Mouse (Mus musculus) left cerebral cortex, adult 9 months (tissue): ENCODE measurements at regions not wholly inside any gene's neighbourhood (a gene's known extent, or its start where the extent isn't known, plus 50 kb on each side); places are given as distances from the start of the nearest gene placed in this dataset.

Experiments used
- DNase-seq, 2 experiments: peaks; one replicate each; pipeline ENCODE4 v3.0.0; 2022; ENCODE audit warnings: low spot score in 2 of 2

GRCm38 (mm10) chr10:67608033-67608432 lies 59.3 kb upstream of the Ado start:
- DNase-seq, result no peak

DNA sequence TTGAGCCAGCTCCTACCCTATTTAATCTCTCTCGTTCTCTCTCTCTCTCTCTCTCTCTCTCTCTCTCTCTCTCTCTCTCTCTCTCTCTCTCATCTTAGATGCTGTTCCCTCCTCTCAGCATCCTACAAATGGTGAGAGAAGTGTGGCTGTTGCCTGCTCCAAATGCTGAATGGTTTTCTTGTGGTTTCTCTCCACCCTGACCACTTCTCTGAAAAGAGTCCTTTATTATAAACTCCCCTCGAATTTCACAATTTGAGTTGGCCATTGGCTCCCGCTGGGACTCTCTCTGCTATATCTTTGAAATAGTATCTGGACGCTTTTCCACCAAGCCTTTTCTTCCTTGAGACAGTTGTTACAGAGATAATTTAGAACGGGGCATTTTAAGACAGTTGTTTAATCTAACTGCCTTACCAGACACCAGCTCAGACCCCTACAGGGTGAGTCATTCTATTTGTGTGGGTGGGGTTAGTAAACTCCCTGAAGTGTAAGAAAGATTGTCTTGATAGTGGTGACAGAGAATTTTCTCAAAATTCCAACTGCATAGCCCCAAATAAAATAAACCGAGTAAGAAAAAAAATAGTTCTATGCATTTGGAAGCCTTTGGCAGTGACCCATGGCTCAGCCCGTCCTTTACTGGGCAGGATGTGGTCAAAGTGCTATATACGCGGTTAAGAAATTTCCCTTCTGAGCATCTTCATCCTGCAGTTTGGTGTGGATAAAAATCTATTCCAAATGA lies 58.7 kb upstream of the Ado start:
- no peak for DNase-seq

DNA sequence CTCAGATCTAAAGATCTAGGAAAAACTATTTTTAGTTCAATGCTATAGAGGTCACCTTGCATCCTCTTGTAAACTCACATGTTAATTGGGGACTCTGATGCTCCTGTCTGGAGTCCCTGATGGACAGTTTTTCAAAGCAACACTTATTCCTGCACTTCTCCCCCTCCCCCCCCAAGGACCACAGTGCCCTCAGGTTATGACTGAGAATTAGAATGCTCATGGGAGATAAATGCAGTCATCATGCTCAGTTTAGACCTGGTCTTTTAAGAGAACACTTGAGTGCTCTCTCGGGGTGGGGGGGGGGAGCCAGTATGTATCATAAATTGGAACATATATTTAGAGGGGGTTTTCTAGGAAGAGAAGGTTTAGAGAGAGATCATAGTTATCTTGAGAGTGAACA lies 58.0 kb upstream of the Ado start:
- DNase-seq, result no peak

GRCm38 (mm10) chr10:67599390-67599789 lies 50.6 kb upstream of the Ado start:
- no peak for DNase-seq

- DNase-seq, result no peak
Measured at GRCm38 (mm10) chr10:67598590-67599047, 49.9 kb upstream of the Ado start.
